Mouse (Mus musculus): Measurements from ENCODE around the gene Gigyf1.

- no peak for TF ChIP-seq CTCF (IDR thresholded peaks at IDR 0.05; ENCODE audit: insufficient read depth, low read length)
- TF ChIP-seq POLR2A (IDR thresholded peaks at IDR 0.05; ENCODE audit: borderline replicate concordance, extremely low read depth, low read depth, low read length) = no peak
Observed at GRCm38 (mm10) chr5:137481897-137482296, 36.5 kb upstream of the Gigyf1 start.

All from lung, adult 2 months (tissue).